Mouse (Mus musculus) C2C12 (cell line): ENCODE measurements around the gene Lexm. TPM values are rescaled to one million over a fixed set of nuclear protein-coding genes. Genes with fewer than 3 reads are reported as not detected.

Source experiments
- H3K27me3 ChIP-seq: one replicate; pipeline ENCODE4 v1.6.1; 2011; ENCODE audit not compliant: control insufficient read depth, insufficient read depth, insufficient read length
- H3K36me3 ChIP-seq: one replicate; pipeline ENCODE4 v1.6.1; 2011; ENCODE audit not compliant: control insufficient read depth, insufficient read depth
- H3K4me3 ChIP-seq: one replicate; pipeline ENCODE4 v1.5.1; 2011; ENCODE audit warnings: mild to moderate bottlenecking, control low read depth; ENCODE audit not compliant: poor library complexity, insufficient read depth, severe bottlenecking
- H3K79me2 ChIP-seq: one replicate; pipeline ENCODE4 v1.6.1; 2011; ENCODE audit not compliant: control insufficient read depth, insufficient read depth
- H3K79me3 ChIP-seq: one replicate; pipeline ENCODE4 v1.6.1; 2011; ENCODE audit warnings: low read depth, control low read depth
- H3ac ChIP-seq: one replicate; pipeline ENCODE3; 2011; ENCODE audit warnings: low read depth; ENCODE audit not compliant: control insufficient read depth, insufficient read length
- CEBPB ChIP-seq: IDR thresholded peaks from one replicate; pipeline ENCODE4 v1.6.1; 2011; ENCODE audit warnings: low read depth, mild to moderate bottlenecking, control low read depth, moderate library complexity
- CTCF ChIP-seq: IDR thresholded peaks from one replicate; pipeline ENCODE4 v1.5.1; 2011; ENCODE audit not compliant: control insufficient read depth, insufficient read depth, insufficient read length
- FOSL1 ChIP-seq: IDR thresholded peaks from one replicate; pipeline ENCODE4 v1.8.0; 2011; ENCODE audit warnings: mild to moderate bottlenecking, low read length; ENCODE audit not compliant: poor library complexity, insufficient read depth, severe bottlenecking
- MAX ChIP-seq: IDR thresholded peaks from one replicate; pipeline ENCODE4 v1.6.1; 2011; ENCODE audit warnings: mild to moderate bottlenecking, control low read depth
- MYOD1 ChIP-seq: IDR thresholded peaks from one replicate; pipeline ENCODE4 v1.6.1; 2011; ENCODE audit warnings: low read depth; ENCODE audit not compliant: control insufficient read depth, insufficient read length
- MYOG ChIP-seq: IDR thresholded peaks from one replicate; pipeline ENCODE4 v1.6.1; 2011; ENCODE audit not compliant: control insufficient read depth, insufficient read length; ENCODE audit errors: extremely low read depth
- USF1 ChIP-seq: IDR thresholded peaks from one replicate; pipeline ENCODE4 v1.6.1; 2011; ENCODE audit warnings: low read depth, mild to moderate bottlenecking, control low read depth, moderate library complexity
- polyA plus RNA-seq: library from polyadenylated mRNA; unstranded; fragments of >200 nt; fragmentation: generic; extraction: Trizol; gene quantifications from one replicate; pipeline ENCODE4 v1.2.1, GENCODE M21; 2012; ENCODE audit warnings: missing spikeins

Lexm gene
- polyA plus RNA-seq, 1 experiment, result not detected

DNA sequence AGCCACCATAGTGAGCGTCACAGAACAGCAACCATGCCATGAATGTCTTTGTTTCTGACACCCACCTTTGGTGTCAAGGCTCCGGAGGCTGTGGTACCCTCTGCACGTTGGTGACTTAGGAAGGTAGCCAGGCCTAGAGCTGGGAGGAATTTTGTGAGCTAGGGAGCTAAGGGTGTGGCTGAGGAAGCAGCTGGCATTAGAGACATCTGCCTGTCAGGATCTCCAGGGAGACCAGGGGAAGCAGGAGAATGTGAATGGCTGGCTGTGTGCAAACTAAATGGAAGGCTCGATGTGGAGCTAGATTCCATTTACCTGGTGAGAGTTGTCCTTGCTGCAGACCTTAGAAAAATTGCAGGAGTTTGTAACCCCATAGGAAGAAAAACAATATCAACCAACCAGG lies 32.4 kb downstream of the Lexm start:
- no peak overlapping the region for H3K4me3 ChIP-seq
- TF ChIP-seq CTCF (no peak), MYOD1 (no peak), MYOG (no peak), CEBPB (no peak), MAX (no peak), USF1 (no peak), FOSL1 (no peak)
- H3K27me3 ChIP-seq, result no peaks in the 10 kb centered on the region
- H3K79me3 ChIP-seq, result no peaks in the 10 kb centered on the region
- H3K36me3 ChIP-seq, result peaks cover 66% of the 10 kb centered on the region
- H3K79me2 ChIP-seq, result peaks cover 4% of the 10 kb centered on the region
- H3ac ChIP-seq, result no peak overlapping the region

GRCm38 (mm10) chr4:106582428-106583153 lies 34.5 kb downstream of the Lexm start:
- no peaks in the 10 kb centered on the region for H3K27me3 ChIP-seq
- no peak overlapping the region for H3K4me3 ChIP-seq
- TF ChIP-seq CTCF (no peak), USF1 (no peak), CEBPB (no peak), MYOG (no peak)
- peaks cover 4% of the 10 kb centered on the region for H3K79me2 ChIP-seq
- H3K36me3 ChIP-seq, result peaks cover 73% of the 10 kb centered on the region
- H3K79me3 ChIP-seq, result no peaks in the 10 kb centered on the region
- H3ac ChIP-seq, result no peak overlapping the region

- H3K79me2 ChIP-seq, result peaks cover 4% of the 10 kb centered on the region
- no peak overlapping the region for H3ac ChIP-seq
- TF ChIP-seq USF1 (no peak), MYOG (no peak), CTCF (no peak), CEBPB (no peak), FOSL1 (no peak), MAX (no peak), MYOD1 (no peak)
- H3K4me3 ChIP-seq, result no peak overlapping the region
- no peaks in the 10 kb centered on the region for H3K79me3 ChIP-seq
- H3K27me3 ChIP-seq, result no peaks in the 10 kb centered on the region
- peaks cover 72% of the 10 kb centered on the region for H3K36me3 ChIP-seq
These were observed 35.2 kb downstream of the Lexm start for GRCm38 (mm10) chr4:106581865-106582204.

- peaks cover 67% of the 10 kb centered on the region for H3K36me3 ChIP-seq
These were observed 35.7 kb downstream of the Lexm start for GRCm38 (mm10) chr4:106581176-106581864.

GRCm38 (mm10) chr4:106577511-106577910 lies 39.5 kb downstream of the Lexm start:
- Histone ChIP-seq H3K36me3 (peaks cover 62% of the 10 kb centered on the region), H3ac (no peak overlapping the region), H3K79me3 (no peaks in the 10 kb centered on the region), H3K79me2 (peaks cover 4% of the 10 kb centered on the region), H3K27me3 (no peaks in the 10 kb centered on the region), H3K4me3 (no peak overlapping the region)
- TF ChIP-seq USF1 (no peak), CEBPB (no peak), MYOD1 (no peak), CTCF (no peak)

More at GRCm38 (mm10) chr4:106581176-106581864, 35.7 kb downstream of the Lexm start:
- Histone ChIP-seq H3K79me3 (no peaks in the 10 kb centered on the region), H3K4me3 (no peak overlapping the region), H3K79me2 (peaks cover 4% of the 10 kb centered on the region), H3K27me3 (no peaks in the 10 kb centered on the region), H3ac (no peak overlapping the region)
- TF ChIP-seq USF1 (no peak), CEBPB (no peak), CTCF (no peak), MYOD1 (no peak), FOSL1 (no peak), MYOG (no peak), MAX (no peak)

- Histone ChIP-seq H3K79me3 (no peaks in the 10 kb centered on the region), H3K79me2 (peaks cover 15% of the 10 kb centered on the region), H3K36me3 (peaks cover 44% of the 10 kb centered on the region), H3K4me3 (no peak overlapping the region), H3K27me3 (no peaks in the 10 kb centered on the region), H3ac (no peak overlapping the region)
- TF ChIP-seq MYOG (no peak), CTCF (no peak), USF1 (no peak), FOSL1 (no peak), MYOD1 (no peak), MAX (no peak), CEBPB (no peak)
These were observed 42.0 kb downstream of the Lexm start for GRCm38 (mm10) chr4:106575022-106575421.
